Mouse (Mus musculus) kidney, postnatal 14 days (tissue): ENCODE data around the gene Exoc3l2.
"Not testable (repeated sequence)": the region's sequence is repeated elsewhere in the genome, so short reads cannot be mapped to it uniquely, and the experiment has no call there.

ENCODE experiments used
- DNase-seq: peaks from one replicate; pipeline ENCODE4 v3.0.0; 2022; ENCODE audit warnings: mixed read lengths

Exoc3l2 gene

GRCm38 (mm10) chr7:19494751-19495474 lies 31.8 kb downstream of the Exoc3l2 start:
- DNase-seq, result peak; percentile 48

GRCm38 (mm10) chr7:19495521-19496213 lies 32.5 kb downstream of the Exoc3l2 start:
- DNase-seq, result peak; percentile 88

- DNase-seq, result no peak
These were observed 33.1 kb downstream of the Exoc3l2 start for GRCm38 (mm10) chr7:19496214-19496555.

GRCm38 (mm10) chr7:19498326-19498725 lies 35.2 kb downstream of the Exoc3l2 start:
- peak; percentile 44 for DNase-seq

GRCm38 (mm10) chr7:19500420-19501363 lies 37.6 kb downstream of the Exoc3l2 start:
- DNase-seq, result no peak

GRCm38 (mm10) chr7:19501658-19502057 lies 38.5 kb downstream of the Exoc3l2 start:
- DNase-seq, result no peak

GRCm38 (mm10) chr7:19503481-19504068 lies 40.4 kb downstream of the Exoc3l2 start:
- peak; percentile 59 for DNase-seq

- no peak for DNase-seq
These were observed 43.2 kb downstream of the Exoc3l2 start for GRCm38 (mm10) chr7:19506326-19506725.

- DNase-seq, result peak; percentile 66
These were observed 44.0 kb downstream of the Exoc3l2 start for GRCm38 (mm10) chr7:19506969-19507611.

GRCm38 (mm10) chr7:19507612-19507981 lies 44.5 kb downstream of the Exoc3l2 start:
- no peak for DNase-seq

GRCm38 (mm10) chr7:19508150-19508923 lies 45.2 kb downstream of the Exoc3l2 start, which contains the start of the genes Bloc1s3 and Trappc6a:
TSS of gene Bloc1s3 (minus strand) at chr7:19508367.
TSS of gene Trappc6a (plus strand) at chr7:19508395.
- DNase-seq, result peak; percentile 96

GRCm38 (mm10) chr7:19508924-19509568 lies 45.9 kb downstream of the Exoc3l2 start:
- no peak for DNase-seq

GRCm38 (mm10) chr7:19509786-19510185 lies 46.7 kb downstream of the Exoc3l2 start:
- no peak for DNase-seq

- DNase-seq, result not testable (repeated sequence)
These were observed 48.8 kb downstream of the Exoc3l2 start for GRCm38 (mm10) chr7:19511934-19512333.

GRCm38 (mm10) chr7:19512353-19512752 lies 49.2 kb downstream of the Exoc3l2 start:
- DNase-seq, result no peak

GRCm38 (mm10) chr7:19517652-19518365 lies 54.7 kb downstream of the Exoc3l2 start, which contains the start of gene Nkpd1:
TSS of gene Nkpd1 (plus strand) at chr7:19517838.
- DNase-seq, result peak; percentile 44

GRCm38 (mm10) chr7:19520032-19520431 lies 56.9 kb downstream of the Exoc3l2 start:
- no peak for DNase-seq

GRCm38 (mm10) chr7:19523017-19523756 lies 60.1 kb downstream of the Exoc3l2 start:
- DNase-seq, result peak; percentile 23

GRCm38 (mm10) chr7:19523757-19524419 lies 60.8 kb downstream of the Exoc3l2 start:
- peak; percentile 70 for DNase-seq
